Mouse (Mus musculus) kidney, adult 2 months (tissue): Measurements from ENCODE around the gene Pparg.

Experiments used
- CTCF ChIP-seq: fragments of 200-500 bp; conservative IDR thresholded peaks from 2 replicates; pipeline ENCODE4 v1.5.1; 2011; ENCODE audit warnings: low read depth, mild to moderate bottlenecking, control low read depth, low read length, moderate library complexity, mixed read lengths; ENCODE audit not compliant: insufficient read depth, insufficient read length
- POLR2A ChIP-seq: fragments of 200-500 bp; IDR thresholded peaks from one replicate; pipeline ENCODE4 v1.6.1; 2011; ENCODE audit warnings: low read depth, low read length, control low read depth

GRCm38 (mm10) chr6:115465463-115465862 lies 104.7 kb downstream of the Pparg start:
- no peak for TF ChIP-seq POLR2A
- TF ChIP-seq CTCF: no peak
